Mouse (Mus musculus) subcutaneous adipose tissue, adult 2 months (tissue): ENCODE data around the gene Gm6509. TPM values are rescaled to one million over a fixed set of nuclear protein-coding genes. Genes with fewer than 3 reads are reported as not detected.

Source experiments
- polyA plus RNA-seq: library from polyadenylated mRNA; depleted of rRNA; stranded (reverse); fragments of >200 nt; gene quantifications from 2 replicates; pipeline ENCODE4 v1.2.3, GENCODE M21; 2012; ENCODE audit warnings: low replicate concordance; rRNA removed

The Gm6509 gene
- polyA plus RNA-seq = not detected in 2 replicates

GRCm38 (mm10) chr5:94623679-94624078 lies at the start of gene Gm6509:
Gm6509 (plus strand) TSS chr5:94623979.

GRCm38 (mm10) chr5:94616242-94616641 lies 7.5 kb upstream of the Gm6509 start, which contains the start of gene Gm3147:
Gm3147 (minus strand) TSS chr5:94616342.

GRCm38 (mm10) chr5:94648082-94648481 lies 24.3 kb downstream of the Gm6509 start, which contains the start of gene Gm6205:
Gm6205 (plus strand) TSS chr5:94648382.

Other genes with a start within 250 kb of the Gm6509 start
- gene Gm7682, start 178.2 kb upstream of the Gm6509 start, polyA plus RNA-seq = not detected in 2 replicates
- not detected in 2 replicates for gene Gm3139, start 97.7 kb upstream of the Gm6509 start, polyA plus RNA-seq
- not detected in 2 replicates for gene Gm3147, start 7.6 kb upstream of the Gm6509 start, polyA plus RNA-seq
- not detected in 2 replicates for gene Gm6205, start 24.4 kb downstream of the Gm6509 start, polyA plus RNA-seq
- not detected in 2 replicates for gene Gm3183, start 241.5 kb downstream of the Gm6509 start, polyA plus RNA-seq